Mouse (Mus musculus) right cerebral cortex, postnatal 4 days (tissue): ENCODE results near the gene Klhl3.
A peak's percentile ranks its signal among the peaks of the same experiment; 100 is the strongest.

Source experiments
- DNase-seq: peaks from one replicate; pipeline ENCODE4 v3.0.0-alpha.2; 2022

The Klhl3 gene

DNA sequence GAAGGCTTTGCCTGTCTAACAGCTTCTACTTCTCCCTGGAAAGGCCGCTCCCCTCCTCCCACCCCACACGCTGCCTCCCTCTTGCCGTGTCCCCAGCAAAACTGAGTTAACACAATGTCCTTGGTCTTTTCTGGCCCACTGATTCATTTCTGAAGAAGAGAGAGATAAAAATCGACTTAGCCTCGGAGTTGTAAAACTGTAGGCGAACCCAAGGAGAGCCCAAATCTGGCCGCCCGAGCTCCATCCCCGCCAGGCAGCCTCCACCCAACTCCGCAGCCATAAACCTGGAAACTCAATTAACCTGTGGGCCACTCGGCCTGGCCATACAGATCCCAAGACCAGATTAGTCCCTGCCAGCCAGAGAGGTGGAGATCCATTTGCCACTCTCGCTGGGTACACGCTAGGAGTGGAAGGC, 47.3 kb downstream of the Klhl3 start:
- no peak for DNase-seq

DNA sequence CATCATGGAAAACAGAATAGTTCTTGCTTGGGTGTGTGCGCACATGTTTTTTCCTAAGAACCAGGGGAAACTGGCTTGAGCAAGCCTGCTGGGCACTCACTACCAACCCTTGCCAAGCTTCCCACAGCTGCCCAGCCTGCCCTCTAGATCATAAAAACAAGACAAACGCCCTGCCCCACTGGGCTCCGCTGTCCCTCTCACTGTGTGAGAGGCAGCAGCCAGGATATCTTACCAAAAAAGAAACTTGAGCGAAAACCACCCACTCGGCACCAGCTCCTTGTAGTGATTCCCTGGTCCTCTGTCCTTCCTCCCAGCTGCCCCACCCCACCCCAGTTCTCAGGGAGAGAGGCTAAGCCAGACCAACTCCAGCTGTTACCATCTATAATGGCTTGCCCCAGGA, 48.1 kb downstream of the Klhl3 start:
- DNase-seq: no peak

DNA sequence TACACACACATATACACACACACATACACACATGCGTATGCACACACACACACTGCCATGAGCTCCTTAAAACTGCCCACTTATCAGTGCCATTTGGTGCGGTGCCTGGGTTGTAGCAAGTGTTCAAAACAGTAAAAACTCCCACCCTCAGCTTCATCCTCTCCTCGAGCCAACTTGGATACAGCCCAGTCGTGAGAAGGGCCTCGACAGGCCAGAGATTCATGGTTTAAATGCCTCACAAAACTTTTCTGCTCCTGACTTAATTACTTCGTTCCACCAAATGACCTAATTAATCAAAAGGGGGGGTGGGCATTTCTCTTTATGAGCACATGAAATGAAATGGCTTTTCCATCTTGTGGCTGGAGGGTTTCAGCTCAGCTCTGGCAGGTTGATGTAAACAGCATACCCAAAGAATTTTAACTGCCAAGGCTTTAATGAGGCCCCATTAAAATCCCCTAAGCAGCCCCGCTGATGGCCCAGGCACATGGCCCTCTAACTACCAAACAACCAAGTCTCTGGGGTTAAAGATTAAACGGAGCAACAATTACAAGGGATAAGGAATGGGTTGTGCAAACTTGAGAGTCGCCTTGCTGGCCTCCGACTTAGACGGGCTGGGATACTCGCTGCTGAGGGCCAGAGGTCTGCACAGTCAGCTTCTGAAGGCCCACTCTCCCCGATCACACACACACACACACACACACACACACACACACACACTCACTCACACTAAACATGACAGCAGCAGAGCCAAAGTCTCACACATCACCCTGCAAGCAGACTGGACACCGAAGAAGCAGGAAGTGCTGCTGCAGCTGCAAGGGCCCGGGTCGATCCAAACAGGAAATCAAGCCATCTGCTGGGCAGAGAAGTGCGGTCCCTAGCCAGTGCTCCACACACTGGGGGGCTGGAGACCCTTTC, 55.2 kb downstream of the Klhl3 start:
- DNase-seq: no peak

DNA sequence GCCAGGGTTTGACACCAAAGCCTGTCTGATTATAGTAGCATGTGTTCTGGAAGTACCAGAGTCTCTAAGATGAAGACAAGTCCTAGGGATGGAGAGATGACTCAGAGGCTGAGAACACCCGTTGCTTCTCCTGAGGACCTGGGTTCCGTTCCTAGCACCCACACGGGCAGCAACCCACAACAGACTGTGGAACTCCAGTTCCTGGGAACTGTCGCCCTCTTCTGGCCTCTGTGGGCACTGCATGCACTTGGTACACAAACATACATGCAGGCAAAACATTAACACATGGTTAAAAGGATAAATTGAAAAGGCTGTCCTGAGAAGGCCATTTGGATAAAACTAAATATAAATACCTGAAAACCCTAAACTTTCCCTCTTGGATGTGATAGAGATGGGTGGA, 56.8 kb downstream of the Klhl3 start:
- no peak for DNase-seq

DNA sequence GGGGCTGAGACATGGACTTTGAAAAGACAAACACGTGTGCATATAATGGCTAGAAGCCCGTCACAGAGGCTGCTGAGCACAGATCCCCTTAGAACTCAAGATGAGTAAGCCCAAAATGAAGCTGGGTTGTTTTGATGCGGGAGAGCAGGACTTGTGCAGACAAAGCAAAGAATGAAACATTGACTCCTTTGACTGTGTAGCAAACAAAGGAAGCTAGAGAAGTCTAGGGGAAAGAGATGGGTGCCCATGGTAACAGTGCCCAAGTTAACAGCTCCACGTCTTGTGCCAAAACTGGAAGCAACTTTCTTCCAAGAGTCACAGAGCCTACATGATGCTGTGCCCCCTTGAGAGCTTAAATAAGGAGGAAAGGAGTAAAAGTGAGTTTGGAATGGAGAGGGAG, 59.8 kb downstream of the Klhl3 start:
- no peak for DNase-seq

DNA sequence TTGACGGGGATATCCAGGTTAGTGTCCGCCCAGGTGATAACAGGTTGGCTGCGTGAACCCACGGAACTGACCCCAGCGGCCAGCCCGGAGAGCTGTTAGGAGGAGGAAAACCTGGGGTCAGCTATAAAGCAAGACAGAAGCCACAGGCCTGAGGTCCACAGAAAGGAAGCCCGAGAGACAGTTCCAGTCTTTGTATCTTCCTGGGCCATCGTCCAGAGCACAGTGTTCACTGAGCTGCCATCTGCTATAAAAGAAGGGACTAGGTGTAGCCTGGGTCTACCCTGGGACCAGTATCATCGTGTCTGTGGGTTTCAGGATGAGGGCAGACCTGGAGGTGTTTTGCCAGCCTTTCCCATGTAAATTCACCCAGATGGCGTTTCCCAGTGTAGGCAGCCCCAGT, 61.7 kb downstream of the Klhl3 start:
- no peak for DNase-seq

DNA sequence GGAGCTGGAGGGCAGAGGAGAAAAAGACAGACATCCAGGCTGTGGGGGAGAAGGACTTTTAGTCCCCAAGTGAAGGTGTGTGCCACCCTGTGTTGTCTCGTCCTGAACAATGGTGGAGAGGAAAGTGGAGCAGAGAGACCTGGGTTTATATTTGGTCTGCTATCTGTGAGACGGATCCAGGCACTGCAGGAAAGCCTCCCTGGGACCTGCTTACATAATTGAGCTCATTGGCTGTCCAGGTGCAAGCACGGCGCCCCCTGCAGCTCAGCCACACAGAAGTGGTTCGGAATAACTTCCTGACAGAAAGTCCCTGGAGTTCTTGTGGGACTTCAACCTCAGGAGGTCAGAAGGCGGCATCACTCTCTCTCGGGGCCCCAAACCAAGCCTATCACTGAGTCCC, 62.1 kb downstream of the Klhl3 start:
- DNase-seq: no peak

DNA sequence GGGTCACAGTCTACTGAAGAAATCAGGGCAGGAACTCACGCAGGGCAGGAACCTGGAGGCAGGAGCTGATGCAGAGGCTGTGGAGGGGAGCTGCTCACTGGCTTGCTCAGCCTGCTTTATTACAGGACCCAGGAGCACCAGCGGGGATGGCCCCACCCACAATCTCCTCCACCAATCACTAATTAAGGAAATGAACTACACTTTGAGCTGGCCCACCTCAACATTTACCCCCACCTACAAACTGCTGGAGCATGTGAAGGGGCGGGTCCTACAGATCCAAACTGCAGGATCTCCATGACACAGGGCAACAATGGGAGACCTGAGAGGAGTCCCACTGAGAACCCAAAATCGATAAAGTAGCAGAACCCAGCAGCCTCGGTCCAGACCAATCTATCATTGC, 64.3 kb downstream of the Klhl3 start:
- no peak for DNase-seq

DNA sequence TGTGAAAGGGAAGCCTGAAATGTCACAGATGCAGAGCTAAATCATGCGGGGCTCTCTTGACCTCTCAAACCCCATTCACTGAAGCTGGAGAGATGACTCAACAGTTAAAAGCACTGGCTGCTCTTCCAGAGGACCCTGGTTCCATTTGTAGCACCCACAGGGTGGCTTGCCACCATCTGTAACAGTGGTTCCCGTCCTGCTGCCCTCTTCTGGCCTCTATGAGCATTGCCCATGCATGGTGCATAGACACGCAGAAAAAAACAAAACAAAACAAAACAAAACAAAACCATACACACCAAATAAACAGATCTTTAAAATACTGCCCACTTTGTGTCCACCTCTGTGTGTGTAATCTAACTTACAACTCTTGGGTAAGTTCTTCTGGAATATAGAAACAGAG, 65.3 kb downstream of the Klhl3 start:
- no peak for DNase-seq

DNA sequence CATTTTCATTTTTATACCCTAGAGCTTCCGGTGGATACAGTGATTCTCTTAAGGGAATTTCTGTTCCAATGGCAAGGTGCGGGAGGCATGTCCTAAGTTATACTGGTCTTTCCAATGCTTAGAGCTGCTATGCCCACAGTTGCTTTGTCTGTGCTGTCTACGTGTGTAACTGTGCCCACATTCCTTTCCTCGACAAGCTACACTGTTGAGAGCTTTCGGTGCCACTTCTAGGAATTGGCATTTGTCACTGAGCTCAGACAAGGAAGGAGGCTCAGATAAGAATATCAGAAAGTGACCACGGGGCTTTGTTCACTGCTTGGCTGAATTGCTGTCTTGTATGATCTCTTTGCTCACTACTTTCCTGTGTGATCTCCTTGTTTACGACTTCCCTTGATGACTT, 67.2 kb downstream of the Klhl3 start:
- DNase-seq: no peak

DNA sequence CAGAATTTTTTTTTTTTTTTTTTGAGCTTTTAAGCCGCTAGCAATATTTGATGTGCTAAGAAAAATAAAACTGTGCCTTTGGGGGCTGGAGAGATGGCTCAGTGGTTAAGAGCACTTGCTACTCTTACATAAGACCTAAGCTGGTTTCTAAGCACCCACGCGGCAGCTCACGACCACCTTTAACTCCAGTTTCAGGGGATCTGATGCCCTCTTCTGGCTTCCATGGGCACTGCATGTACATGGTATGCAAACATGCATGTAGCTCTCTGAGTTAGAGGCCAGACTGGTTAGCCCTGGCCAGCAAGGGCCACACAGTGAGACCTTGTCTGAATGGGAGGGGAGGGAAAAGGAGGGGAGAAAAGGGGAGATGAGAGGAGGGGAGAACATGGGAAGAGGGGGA, 68.1 kb downstream of the Klhl3 start:
- no peak for DNase-seq

DNA sequence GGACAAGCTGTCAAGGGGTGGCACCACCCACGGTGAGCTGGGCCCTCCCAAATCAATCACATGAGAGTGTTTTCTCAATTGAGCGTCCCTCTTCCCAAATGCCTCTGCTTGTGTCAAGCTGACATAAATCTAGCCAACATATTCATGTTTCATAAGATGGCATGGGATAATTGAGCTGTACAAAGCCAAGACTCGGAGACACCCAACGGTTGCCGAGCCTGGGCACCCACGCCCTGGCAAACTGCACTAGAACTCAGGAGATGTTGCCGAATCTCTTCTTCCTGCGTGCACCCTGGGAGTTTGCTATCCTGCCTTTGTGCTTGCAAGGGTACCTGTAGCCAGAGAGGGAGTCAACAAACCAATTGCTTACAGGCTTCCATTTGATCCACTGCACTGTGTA, 70.1 kb downstream of the Klhl3 start:
- DNase-seq: no peak

DNA sequence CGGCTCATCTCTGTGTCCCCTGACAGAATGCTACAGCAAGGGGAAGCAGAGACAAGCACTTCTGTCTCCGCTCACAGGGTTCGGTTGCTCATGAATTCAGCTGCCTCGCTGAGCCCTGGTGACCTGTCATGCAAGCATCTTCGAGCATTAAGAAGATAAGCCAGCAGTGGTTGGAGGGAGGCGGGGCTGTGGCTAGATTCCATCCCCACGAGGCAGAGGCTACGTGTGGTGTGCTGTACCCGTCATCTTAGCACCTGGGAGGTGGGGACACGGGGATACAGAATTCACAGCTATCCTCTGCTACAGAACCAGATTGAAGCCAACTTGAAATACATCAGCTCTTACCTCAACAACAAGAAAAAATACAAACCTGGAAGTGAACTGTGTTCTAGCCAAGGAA, 73.3 kb downstream of the Klhl3 start:
- DNase-seq: no peak

DNA sequence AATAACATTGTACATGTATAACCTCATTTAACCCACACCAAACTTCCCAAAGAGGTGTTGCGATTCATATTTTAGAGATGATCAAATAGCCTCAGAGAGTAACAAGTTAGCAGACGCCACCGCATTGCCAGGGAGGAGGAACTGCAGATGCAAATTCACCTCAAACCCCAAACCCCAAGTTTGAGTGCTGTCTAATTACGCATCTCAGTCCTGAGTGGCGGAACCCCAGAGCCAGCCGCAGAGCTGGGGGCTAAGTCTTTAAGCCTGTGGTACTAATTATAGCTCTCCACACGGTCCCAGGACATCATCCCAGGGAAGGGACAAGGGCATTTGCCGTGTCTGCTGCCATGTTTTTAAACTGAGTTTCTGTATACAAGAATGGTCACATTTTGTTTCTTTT, 75.9 kb downstream of the Klhl3 start:
- no peak for DNase-seq

DNA sequence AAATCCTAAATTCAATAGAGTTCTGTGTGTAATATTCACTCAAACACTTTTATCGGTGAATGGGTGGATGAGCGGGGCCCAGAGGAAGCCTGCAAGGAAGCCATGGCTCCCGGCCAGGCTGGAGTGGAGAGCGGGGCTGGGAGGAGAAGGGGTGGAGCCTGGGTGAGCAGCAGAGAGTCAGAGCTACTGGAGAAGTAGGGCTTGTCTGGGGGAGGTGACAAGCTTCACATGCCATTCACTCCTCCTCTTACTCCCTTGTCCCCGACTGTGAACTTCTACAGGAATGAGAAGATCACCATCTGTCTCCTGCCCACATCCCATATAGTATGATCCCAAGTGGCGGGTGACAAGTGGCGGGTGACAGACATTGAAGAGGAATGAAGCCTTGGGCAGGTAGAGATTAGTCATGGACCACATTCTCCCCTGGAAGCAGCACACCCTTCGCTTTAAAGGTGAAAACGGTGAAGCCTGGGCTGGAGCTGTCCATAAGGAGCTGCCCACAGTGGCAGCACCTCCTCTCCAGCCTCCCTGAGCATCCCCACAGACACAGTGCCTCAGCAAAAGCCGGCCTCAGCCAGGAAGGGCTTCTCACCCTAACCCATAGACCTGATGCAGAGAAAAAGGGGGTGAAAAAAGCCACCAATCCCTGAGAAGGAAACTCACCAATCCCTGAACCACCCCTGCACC, 77.8 kb downstream of the Klhl3 start:
- peak; percentile 45 for DNase-seq

DNA sequence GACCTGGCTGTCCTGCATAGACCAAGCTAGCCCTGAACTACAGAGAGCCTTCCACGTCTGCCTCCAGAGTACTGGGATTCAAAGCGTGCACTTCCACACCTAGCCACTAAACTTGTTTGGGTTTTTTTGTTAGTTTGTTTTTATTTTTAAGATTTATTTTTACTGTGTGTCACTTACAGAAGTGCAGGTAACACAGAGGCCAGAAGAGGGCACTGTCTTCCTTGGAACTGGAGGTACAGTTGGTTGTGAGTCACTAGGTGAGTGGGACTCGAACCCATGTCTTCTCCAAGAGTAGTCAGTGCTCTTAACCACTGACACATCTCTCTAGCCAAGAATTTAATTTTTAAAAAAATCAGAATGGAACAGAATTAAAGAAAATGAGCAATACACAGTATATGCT, 78.4 kb downstream of the Klhl3 start:
- no peak for DNase-seq

DNA sequence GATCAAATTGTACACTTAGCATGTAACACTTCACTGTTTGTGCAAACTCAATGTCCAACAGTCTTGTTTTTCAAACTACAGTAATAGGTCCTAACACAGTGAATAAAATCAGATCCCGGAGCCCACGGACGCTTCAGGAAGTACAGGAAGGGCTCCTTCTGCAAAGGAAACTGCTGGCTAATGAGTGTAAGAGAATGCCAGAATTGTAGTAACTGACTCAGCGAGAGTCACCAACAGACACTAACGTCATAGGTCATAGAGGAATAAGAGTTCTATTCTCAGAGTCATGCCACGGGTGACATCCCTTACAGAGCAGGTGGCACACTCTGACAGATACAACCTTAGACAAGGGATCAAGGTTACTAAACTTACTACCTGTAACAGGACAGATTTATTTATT, 78.9 kb downstream of the Klhl3 start:
- DNase-seq: no peak

DNA sequence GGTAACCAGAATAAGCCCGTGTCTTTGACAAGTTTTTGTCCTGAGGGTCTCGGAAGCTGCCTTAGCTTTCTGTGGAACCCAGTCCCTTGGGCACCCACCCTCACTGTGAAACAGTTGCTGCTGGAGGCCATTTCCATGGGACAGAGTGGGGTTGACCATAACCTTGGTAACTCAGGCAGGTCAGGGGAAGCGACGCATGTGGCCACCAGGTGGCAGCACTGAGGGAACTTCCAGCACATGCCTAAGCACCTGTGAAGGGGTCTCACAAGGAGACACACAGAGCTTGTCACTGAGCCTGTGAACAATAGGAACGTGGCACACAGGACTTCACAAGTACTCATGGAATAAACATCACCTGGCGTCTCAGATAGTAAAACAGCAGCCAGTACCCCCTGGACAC, 81.6 kb downstream of the Klhl3 start:
- DNase-seq: peak; percentile 60

DNA sequence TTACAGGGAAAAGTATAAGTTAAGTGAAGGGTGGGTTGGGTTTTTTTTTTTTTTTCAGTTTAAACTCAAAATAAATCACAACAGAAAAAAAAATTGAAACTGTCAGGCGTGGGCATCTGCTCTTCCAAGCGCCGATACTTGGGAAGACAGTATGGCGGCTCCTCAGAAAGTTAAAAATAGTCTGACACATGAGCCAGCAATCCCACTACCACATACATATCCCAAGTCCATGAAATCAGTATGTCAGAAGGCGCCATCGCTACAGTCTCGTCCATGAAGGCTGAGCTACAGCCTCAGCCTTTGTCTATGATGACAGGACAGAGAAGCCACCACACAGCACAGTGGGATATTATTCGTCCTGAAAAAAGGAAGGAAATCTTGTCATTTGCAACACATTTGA, 86.3 kb downstream of the Klhl3 start:
- no peak for DNase-seq

DNA sequence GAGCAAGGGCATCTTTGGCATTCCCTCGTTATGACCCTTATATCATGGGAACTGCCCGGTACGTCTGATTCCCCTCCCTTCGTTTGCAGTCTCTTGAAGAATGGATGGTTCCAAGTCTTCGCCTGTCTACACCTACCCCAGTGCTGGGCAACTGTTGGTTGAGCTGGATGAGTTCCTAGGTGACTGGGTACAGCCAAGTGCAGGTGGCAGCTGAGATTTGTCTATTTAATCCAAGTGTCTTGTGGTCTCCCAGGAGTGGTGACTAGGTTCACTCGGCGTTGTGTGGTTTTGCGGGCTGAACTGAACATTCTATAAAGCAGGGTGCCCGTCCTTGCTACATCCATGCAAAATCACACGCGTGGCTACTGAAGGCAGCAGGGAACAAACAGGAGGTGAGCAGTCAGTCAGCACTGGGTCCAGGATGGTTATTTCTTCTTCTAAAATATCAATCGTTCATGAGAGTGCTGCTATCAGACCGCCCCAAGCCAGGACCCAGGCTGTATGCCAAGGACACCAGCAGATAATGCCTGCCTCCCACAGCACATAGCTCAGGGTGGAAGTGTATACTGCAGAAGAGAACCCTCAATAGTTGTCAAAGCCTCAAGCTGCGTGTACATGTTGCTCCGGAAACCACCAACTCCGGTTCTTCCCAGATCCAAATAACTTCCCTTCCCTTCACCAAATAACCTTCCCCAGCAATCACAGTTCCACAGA, 87.5 kb downstream of the Klhl3 start:
- no peak for DNase-seq

DNA sequence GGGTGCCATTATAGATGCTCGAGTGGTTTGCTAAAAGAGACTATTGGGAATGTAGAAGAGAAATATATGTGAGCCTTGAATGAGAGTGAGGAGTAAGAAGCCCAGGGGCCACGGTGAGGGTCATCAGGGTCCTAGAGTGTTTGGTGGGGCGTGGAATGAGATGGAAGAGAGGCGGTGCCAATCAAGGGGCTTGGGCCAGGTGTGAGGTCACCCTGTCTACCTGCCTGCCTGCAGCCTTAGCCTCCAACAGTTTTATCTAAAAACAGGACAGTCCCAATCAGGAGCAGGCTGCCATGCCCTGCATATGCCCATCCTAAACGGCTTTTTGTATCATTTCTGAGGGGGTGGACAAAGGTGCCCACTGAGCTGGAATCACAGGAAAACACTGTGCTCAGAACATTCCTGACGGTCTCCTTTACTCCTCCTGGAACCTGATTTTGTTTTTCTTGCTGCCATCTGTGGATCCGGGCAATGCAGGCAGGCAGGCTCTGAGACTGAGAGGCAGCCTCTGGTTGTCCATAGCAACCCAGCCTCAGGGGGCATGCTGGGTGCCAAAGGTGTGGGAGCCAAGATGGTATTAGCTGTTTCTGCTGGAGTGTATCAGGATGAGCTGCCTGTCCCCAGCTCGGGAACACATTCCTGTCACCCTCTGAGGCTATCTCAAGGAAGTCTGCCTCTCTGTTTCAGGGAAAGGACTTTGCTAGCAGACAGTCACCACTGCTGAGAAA, 89.5 kb downstream of the Klhl3 start:
- no peak for DNase-seq

DNA sequence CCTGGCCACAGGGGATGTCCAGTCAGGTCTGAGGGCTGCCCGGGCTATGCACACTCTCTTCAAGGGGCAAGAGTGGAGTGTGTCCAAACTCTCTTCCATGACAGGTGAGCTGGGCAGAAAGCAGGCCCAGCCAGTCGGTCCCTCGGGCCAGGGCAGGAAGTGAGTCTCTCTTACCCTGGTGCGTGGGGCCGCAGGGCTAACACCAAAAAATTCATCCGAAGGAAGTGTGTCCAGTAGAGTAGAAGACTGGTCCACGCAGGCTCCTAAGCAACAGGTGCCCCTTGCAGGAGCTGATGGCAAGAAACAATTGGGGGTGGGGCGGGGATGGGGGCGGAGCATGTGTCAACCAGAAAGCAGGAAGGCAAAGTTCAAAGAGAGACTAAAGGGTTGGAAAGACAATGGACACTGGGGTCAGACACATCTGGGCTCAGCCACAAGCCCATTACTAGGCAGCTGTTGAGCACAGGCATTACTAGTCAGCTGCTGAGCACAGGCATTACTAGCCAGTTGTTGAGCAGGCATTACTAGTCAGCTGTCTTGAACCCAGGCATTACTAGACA, 90.3 kb downstream of the Klhl3 start:
- DNase-seq: no peak

DNA sequence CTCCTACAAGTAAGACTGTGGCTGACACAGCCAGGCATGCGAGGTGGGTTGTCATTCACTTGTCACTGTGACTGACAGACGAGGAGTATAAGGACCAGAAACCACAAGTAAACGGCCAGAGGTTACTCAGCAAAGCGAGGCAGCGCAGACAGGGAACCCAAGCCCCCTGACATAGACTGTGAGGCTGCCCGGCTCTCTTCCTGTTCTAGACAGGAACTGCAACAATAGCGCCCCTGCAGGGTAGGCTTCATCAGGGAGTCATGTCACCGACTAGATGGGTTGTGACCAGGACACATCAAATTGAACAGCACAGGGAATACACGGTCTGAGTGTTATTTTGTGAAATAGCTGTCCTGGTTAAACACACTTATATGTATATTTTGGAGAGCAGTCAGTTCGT, 93.0 kb downstream of the Klhl3 start:
- DNase-seq: no peak
